10 mouse cellular contexts compared by ENCODE assay signal in genomic region chr19:16128715-16129114, GRCm38 (mm10). TPM values are rescaled to one million over a fixed set of nuclear protein-coding genes. Genes with fewer than 3 reads are reported as not detected.
A peak's percentile ranks its signal among the peaks of the same experiment; 100 is the strongest.
DNase-seq lines count a peak whose midpoint lies in the region; ATAC-seq and TF ChIP-seq lines count a peak whose summit lies in the region.
"Had no signal": no experiment of that assay in that cellular context is flagged by ENCODE, and none has a peak within 500 bp of the region (broad histone marks: within the 10 kb centered on the region; RNA-seq: fewer than 3 reads in every experiment).

No protein-coding gene starts in this region.

- H3K9ac ChIP-seq in forebrain, postnatal 0 days, result no peak overlapping the region
- H3K9ac ChIP-seq in forebrain, embryonic 12.5 days, result no peak overlapping the region
- H3K9ac ChIP-seq in hindbrain, embryonic 16.5 days (ENCODE audit: low read depth, low read length), result no peak overlapping the region
- H3K9ac ChIP-seq: embryonic facial prominence, embryonic 15.5 days; liver, embryonic 15.5 days had no signal

- no peaks in the 10 kb centered on the region for H3K27me3 ChIP-seq in forebrain, postnatal 0 days (ENCODE audit: insufficient read depth, low read length)
- H3K27me3 ChIP-seq in forebrain, embryonic 12.5 days, result no peaks in the 10 kb centered on the region
- H3K27me3 ChIP-seq in thymus, adult 2 months (ENCODE audit: control insufficient read depth, insufficient read depth, low read length), result no peaks in the 10 kb centered on the region
- no peaks in the 10 kb centered on the region for H3K27me3 ChIP-seq in hindbrain, embryonic 16.5 days (replicated peaks; ENCODE audit: control insufficient read depth, insufficient read depth, low read length)
- H3K27me3 ChIP-seq: embryonic facial prominence, embryonic 15.5 days had no signal

- H3K4me2 ChIP-seq in forebrain, postnatal 0 days (ENCODE audit: low read depth), result no peak overlapping the region
- H3K4me2 ChIP-seq in forebrain, embryonic 12.5 days, result no peak overlapping the region
- H3K4me2 ChIP-seq in hindbrain, embryonic 16.5 days (ENCODE audit: low read length), result no peak overlapping the region
- H3K4me2 ChIP-seq: embryonic facial prominence, embryonic 15.5 days; liver, embryonic 15.5 days had no signal

- peak; percentile 31 for TF ChIP-seq CTCF in forebrain, postnatal 0 days (IDR thresholded peaks at IDR 0.05; ENCODE audit: low read depth)
- no peak for TF ChIP-seq CTCF in thymus, adult 2 months (IDR thresholded peaks at IDR 0.05; ENCODE audit: borderline replicate concordance, control insufficient read depth, extremely low read depth, insufficient read depth, low read length, poor library complexity)
- TF ChIP-seq CTCF in lung, adult 2 months (IDR thresholded peaks at IDR 0.05; ENCODE audit: insufficient read depth, low read length), result peak; percentile 47; the same call in 1 of the 2 replicates

- ATAC-seq in forebrain, postnatal 0 days, result no peak
- no peak for ATAC-seq in forebrain, embryonic 12.5 days (ENCODE audit: low FRiP score)
- no peak for ATAC-seq in hindbrain, embryonic 16.5 days

- no peak overlapping the region for H3K27ac ChIP-seq in forebrain, postnatal 0 days (ENCODE audit: low read depth, low read length)
- H3K27ac ChIP-seq in forebrain, embryonic 12.5 days, result no peak overlapping the region
- no peak overlapping the region for H3K27ac ChIP-seq in thymus, adult 2 months (ENCODE audit: control insufficient read depth, insufficient read depth, low read length)
- no peak overlapping the region for H3K27ac ChIP-seq in hindbrain, embryonic 16.5 days (ENCODE audit: low read depth, low read length)
- H3K27ac ChIP-seq: embryonic facial prominence, embryonic 15.5 days; liver, embryonic 15.5 days had no signal

- no peak for DNase-seq in forebrain, postnatal 0 days
- DNase-seq in thymus, adult 2 months, result peak; percentile 40
- DNase-seq in thymus, postnatal 4 days, result no peak
- DNase-seq in lung, adult 2 months, result no peak
- DNase-seq in testis, postnatal 10 days (ENCODE audit: low spot score), result peak; percentile 47
- DNase-seq in frontal cortex, postnatal 25 days (ENCODE audit: low spot score in 2 of 2), result no peak

- WGBS in forebrain, postnatal 0 days, result 51% methylated on average over 5 of the region's 5 CpGs
- 49% methylated on average over 5 of the region's 5 CpGs for WGBS in forebrain, embryonic 12.5 days
- WGBS in thymus, adult 2 months, result 28% methylated on average over 5 of the region's 5 CpGs
- 39% methylated on average over 5 of the region's 5 CpGs for WGBS in lung, adult 2 months
- WGBS in hindbrain, embryonic 16.5 days, result 51% methylated on average over 5 of the region's 5 CpGs

- no peaks in the 10 kb centered on the region for H3K36me3 ChIP-seq in forebrain, postnatal 0 days (ENCODE audit: insufficient read depth)
- no peaks in the 10 kb centered on the region for H3K36me3 ChIP-seq in forebrain, embryonic 12.5 days (replicated peaks)
- H3K36me3 ChIP-seq in thymus, adult 2 months (ENCODE audit: control insufficient read depth, insufficient read depth, low read length), result no peaks in the 10 kb centered on the region
- no peaks in the 10 kb centered on the region for H3K36me3 ChIP-seq in hindbrain, embryonic 16.5 days (ENCODE audit: control insufficient read depth, insufficient read depth, low read length)
- H3K36me3 ChIP-seq: embryonic facial prominence, embryonic 15.5 days; liver, embryonic 15.5 days had no signal

- H3K4me1 ChIP-seq in forebrain, postnatal 0 days (ENCODE audit: insufficient read depth), result no peaks in the 10 kb centered on the region
- 0 out of 2 replicates have a peak, but pooled peaks cover 10% of the 10 kb centered on the region for H3K4me1 ChIP-seq in forebrain, embryonic 12.5 days
- peaks cover 6% of the 10 kb centered on the region; the same call in 1 of the 2 replicates for H3K4me1 ChIP-seq in thymus, adult 2 months (replicated peaks; ENCODE audit: control insufficient read depth, insufficient read depth, low read length)
- peaks cover 9% of the 10 kb centered on the region for H3K4me1 ChIP-seq in lung, adult 2 months (ENCODE audit: control insufficient read depth, insufficient read depth, low read length)
- H3K4me1 ChIP-seq in hindbrain, embryonic 16.5 days (ENCODE audit: control insufficient read depth, insufficient read depth, low read depth, low read length), result no peaks in the 10 kb centered on the region

- no peak overlapping the region for H3K4me3 ChIP-seq in forebrain, postnatal 0 days (ENCODE audit: low read depth, low read length)
- no peak overlapping the region for H3K4me3 ChIP-seq in forebrain, embryonic 12.5 days (replicated peaks)
- H3K4me3 ChIP-seq in thymus, adult 2 months (ENCODE audit: control insufficient read depth, insufficient read depth, low read length), result no peak overlapping the region
- no peak overlapping the region for H3K4me3 ChIP-seq in lung, adult 2 months (replicated peaks; ENCODE audit: extremely low read depth, low read depth, low read length)
- no peak overlapping the region for H3K4me3 ChIP-seq in hindbrain, embryonic 16.5 days (ENCODE audit: low read length)
- H3K4me3 ChIP-seq: embryonic facial prominence, embryonic 15.5 days; liver, embryonic 15.5 days had no signal

- no peaks in the 10 kb centered on the region for H3K9me3 ChIP-seq in forebrain, postnatal 0 days (ENCODE audit: low read length)
- no peaks in the 10 kb centered on the region for H3K9me3 ChIP-seq in forebrain, embryonic 12.5 days
- no peaks in the 10 kb centered on the region for H3K9me3 ChIP-seq in hindbrain, embryonic 16.5 days (ENCODE audit: control insufficient read depth, low read length)
- H3K9me3 ChIP-seq: embryonic facial prominence, embryonic 15.5 days; liver, embryonic 15.5 days had no signal

- TF ChIP-seq POLR2A in thymus, adult 2 months (IDR thresholded peaks at IDR 0.05; ENCODE audit: control insufficient read depth, extremely low read depth, insufficient read depth, low read length, poor library complexity), result no peak
- no peak for TF ChIP-seq POLR2A in lung, adult 2 months (IDR thresholded peaks at IDR 0.05; ENCODE audit: borderline replicate concordance, extremely low read depth, low read depth, low read length)

RNA-seq across cellular contexts. Expression of gene Gnaq, which starts 3.9 kb away (rescaled TPM):
- total RNA-seq in forebrain, postnatal 0 days (2014; rRNA removed), result 115 and 143 TPM in 2 replicates
- 60.1 and 94.2 TPM in 2 replicates for polyA plus RNA-seq in forebrain, postnatal 0 days (2015; fragmentation: Nextera tagmentation; extraction: Ambion mirVana)
- 44.0 and 49.5 TPM in 2 replicates for polyA plus RNA-seq in forebrain, embryonic 12.5 days (2016; fragmentation: Nextera tagmentation; extraction: Ambion mirVana)
- polyA plus RNA-seq in thymus, adult 2 months (2012; rRNA removed), result 7.7 and 8.1 TPM in 2 replicates
- polyA plus RNA-seq in lung, adult 2 months (2012; rRNA removed), result 23.0 and 34.0 TPM in 2 replicates
- 104 and 105 TPM in 2 replicates for polyA plus RNA-seq in hindbrain, embryonic 16.5 days (2015; fragmentation: Nextera tagmentation; extraction: Ambion mirVana)

Comparison
In these comparisons a context has a peak if more than half of its experiments do, and no peak if none do; other contexts are left out.
1. DNase-seq: peak in thymus, adult 2 months (single experiment) and testis, postnatal 10 days (single experiment); none in forebrain, postnatal 0 days (single experiment), thymus, postnatal 4 days (single experiment), lung, adult 2 months (single experiment) and frontal cortex, postnatal 25 days (0 of 2).